Mouse (Mus musculus) liver, postnatal 0 days (tissue): ENCODE results near the gene Hsf5. TPM values are rescaled to one million over a fixed set of nuclear protein-coding genes. Genes with fewer than 3 reads are reported as not detected.

ENCODE experiments used
- ATAC-seq: fragments of 200-750 bp; cut with Nextera tagmentation; 2 replicates; pipeline ENCODE4 v1.8.0; 2017; ENCODE audit warnings: mild to moderate bottlenecking, moderate library complexity
- DNase-seq: peaks from one replicate; pipeline ENCODE4 v3.0.0-alpha.2; 2016
- H3K27ac ChIP-seq: fragments of 300-500 bp; sonication (generic); 2 replicates; pipeline ENCODE4 v1.5.1; 2014; ENCODE audit warnings: antibody characterized with exemption, moderate library complexity, mild to moderate bottlenecking, low read depth
- H3K27me3 ChIP-seq: fragments of 300-500 bp; sonication (generic); 2 replicates; pipeline ENCODE4 v1.6.1; 2014; ENCODE audit warnings: low read length, control low read depth, mixed read lengths; ENCODE audit not compliant: insufficient read depth
- H3K36me3 ChIP-seq: fragments of 300-500 bp; sonication (generic); replicated peaks from 2 replicates; pipeline ENCODE4 v1.6.1; 2014; ENCODE audit warnings: mild to moderate bottlenecking, control low read depth, low read length, moderate library complexity, mixed read lengths; ENCODE audit not compliant: insufficient read depth
- H3K4me1 ChIP-seq: fragments of 300-500 bp; sonication (generic); 2 replicates; pipeline ENCODE4 v1.6.1; 2014; ENCODE audit warnings: antibody characterized with exemption, mild to moderate bottlenecking, control low read depth; ENCODE audit not compliant: insufficient read depth
- H3K4me2 ChIP-seq: fragments of 300-500 bp; sonication (generic); 2 replicates; pipeline ENCODE4 v1.6.1; 2014; ENCODE audit warnings: low read depth, mild to moderate bottlenecking, low read length, moderate library complexity, mixed read lengths
- H3K4me3 ChIP-seq: fragments of 300-500 bp; sonication (generic); 2 replicates; pipeline ENCODE4 v1.5.1; 2014; ENCODE audit warnings: low read depth, low read length
- H3K9ac ChIP-seq: fragments of 300-500 bp; sonication (generic); replicated peaks from 2 replicates; pipeline ENCODE4 v1.6.1; 2014; ENCODE audit warnings: mild to moderate bottlenecking, moderate library complexity
- H3K9me3 ChIP-seq: fragments of 300-500 bp; sonication (generic); 2 replicates; pipeline ENCODE4 v1.6.1; 2016; ENCODE audit warnings: mild to moderate bottlenecking, control low read depth, low read length, mixed read lengths
- CTCF ChIP-seq: sonication (generic); IDR thresholded peaks from 2 replicates; pipeline ENCODE4 v1.5.1; 2016; ENCODE audit warnings: antibody characterized with exemption, low read depth
- EP300 ChIP-seq: IDR thresholded peaks from 2 replicates; pipeline ENCODE4 v1.6.1; 2016; ENCODE audit warnings: antibody characterized with exemption, low read depth, mild to moderate bottlenecking
- WGBS: fragments of 180-500 bp; shearing (Covaris S2); extraction: QIAGEN DNeasy Blood & Tissue Kit; methylation state at CpG from one replicate; pipeline ENCODE4 v1.1.7; 2014; ENCODE audit not compliant: insufficient replicate concordance; 5-methylcytosine and 5-hydroxymethylcytosine counted together
- polyA plus RNA-seq: library from polyadenylated mRNA; unstranded; fragments of >200 nt; fragmentation: Nextera tagmentation; extraction: Ambion mirVana; gene quantifications from 2 replicates; pipeline ENCODE4 v1.2.1, GENCODE M21; 2015

The Hsf5 gene
- polyA plus RNA-seq, 1 experiment from 2014 or later, result not detected

DNA sequence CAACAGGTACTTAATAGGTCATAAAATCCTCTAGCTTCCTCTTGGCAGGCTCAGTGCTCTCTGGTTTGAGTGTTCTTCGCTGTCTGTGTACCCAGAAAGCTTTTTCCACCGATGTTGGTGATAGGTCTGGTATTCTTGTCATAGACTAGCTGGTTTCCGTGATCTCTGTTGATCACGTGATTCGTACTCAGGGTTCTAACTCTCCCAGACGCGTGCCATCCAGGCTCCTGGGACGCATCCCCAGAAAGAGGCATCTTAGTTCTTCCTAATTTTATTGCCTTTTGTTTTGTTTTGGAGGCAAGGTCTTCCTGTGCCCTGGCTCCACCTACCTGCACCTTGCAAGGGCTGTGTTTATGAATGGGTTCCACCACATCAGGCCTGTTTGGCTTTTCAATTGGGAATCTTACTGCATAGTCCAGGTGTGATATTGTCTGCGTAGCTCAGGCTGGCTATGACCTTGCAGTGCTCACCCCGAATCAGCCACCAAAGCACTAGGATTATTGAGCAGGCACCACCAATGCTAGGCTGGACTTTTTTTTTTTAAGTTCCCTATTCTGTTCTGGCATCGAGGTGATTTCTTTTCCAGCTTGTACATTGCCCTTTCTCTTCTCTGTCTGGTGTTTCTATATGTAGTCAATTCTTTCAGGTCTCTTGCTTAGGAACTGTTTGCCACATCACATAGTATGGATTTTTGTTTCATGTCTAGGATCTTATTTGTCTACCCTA is 71.7 kb downstream of the Hsf5 start:
- no peaks in the 10 kb centered on the region for H3K9me3 ChIP-seq
- WGBS, result 68% methylated on average over 11 of the region's 11 CpGs
- TF ChIP-seq EP300 (no peak), CTCF (no peak)
- no peak overlapping the region for H3K4me3 ChIP-seq
- H3K4me1 ChIP-seq, result peaks cover 40% of the 10 kb centered on the region
- peak overlapping the region; percentile 64 for H3K4me2 ChIP-seq
- H3K36me3 ChIP-seq, result no peaks in the 10 kb centered on the region
- peak overlapping the region; percentile 51 for H3K27ac ChIP-seq
- 0 out of 2 replicates have a peak overlapping the region, but pooled peaks have one; percentile 3 for H3K9ac ChIP-seq
- H3K27me3 ChIP-seq, result no peaks in the 10 kb centered on the region
- no peak for ATAC-seq
- no peak for DNase-seq

DNA sequence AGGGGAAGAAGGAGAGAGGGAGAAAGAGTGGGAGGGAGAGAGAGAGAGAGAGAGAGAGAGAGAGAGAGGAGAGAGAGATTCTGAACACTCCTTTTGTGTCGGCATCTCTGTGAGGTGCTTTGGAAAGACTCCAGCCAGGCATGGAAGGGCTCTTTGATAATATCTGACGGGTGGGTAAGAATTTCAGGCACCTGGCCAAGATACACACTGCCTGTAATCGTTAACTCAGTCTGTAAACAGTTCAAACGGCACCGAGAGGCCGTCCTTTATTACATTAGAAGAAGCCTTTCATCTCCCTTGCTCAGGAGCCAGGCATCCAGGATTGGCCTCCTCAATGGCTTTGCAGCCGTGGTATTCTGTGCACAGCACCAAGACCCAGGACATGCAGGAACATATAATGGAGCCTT is 72.4 kb downstream of the Hsf5 start:
- ATAC-seq, result peak; percentile 84
- H3K4me2 ChIP-seq, result peak overlapping the region; percentile 64
- DNase-seq, result peak; percentile 74
- peak overlapping the region; percentile 38; the same call in 1 of the 2 replicates for H3K9ac ChIP-seq
- no peaks in the 10 kb centered on the region for H3K9me3 ChIP-seq
- peaks cover 40% of the 10 kb centered on the region for H3K4me1 ChIP-seq
- no peaks in the 10 kb centered on the region for H3K36me3 ChIP-seq
- TF ChIP-seq CTCF, result no peak
- TF ChIP-seq EP300, result peak; percentile 63; the same call in 1 of the 2 replicates
- H3K27ac ChIP-seq, result peak overlapping the region; percentile 66
- 25% methylated on average over 7 of the region's 7 CpGs for WGBS
- H3K27me3 ChIP-seq, result no peaks in the 10 kb centered on the region
- H3K4me3 ChIP-seq, result peak overlapping the region; percentile 3; the same call in 1 of the 2 replicates

DNA sequence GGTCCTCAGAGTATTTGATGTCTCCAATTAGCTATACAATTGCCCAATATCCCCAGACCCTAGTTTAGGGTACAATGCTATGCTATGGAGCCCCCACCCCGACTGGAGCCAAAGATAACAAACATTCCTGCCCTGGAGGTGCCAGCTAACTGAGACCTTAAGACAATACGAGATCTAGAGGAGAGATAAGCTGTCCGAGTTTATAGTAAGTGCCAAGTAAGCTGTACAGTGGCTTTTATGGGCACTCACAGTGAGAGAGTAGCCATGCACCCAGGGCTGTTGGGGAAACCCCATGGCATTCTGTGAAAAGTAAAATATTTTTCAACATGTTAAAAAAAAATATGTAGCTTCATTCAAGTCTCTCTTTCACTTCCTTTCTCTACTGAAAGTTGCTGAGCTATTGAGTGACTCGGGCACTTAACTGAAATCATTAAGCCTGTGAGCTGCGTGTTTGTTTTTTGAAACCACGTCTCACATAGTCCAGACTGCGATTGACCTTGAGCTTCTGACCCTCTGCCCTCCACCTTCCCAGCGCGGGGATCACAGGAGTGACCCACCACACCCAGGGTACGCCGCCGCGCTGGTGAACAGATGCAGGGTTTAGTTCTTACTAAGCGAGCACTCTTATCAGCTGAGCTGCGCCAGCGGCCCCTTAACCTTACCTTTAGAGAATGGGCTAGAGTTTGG is 73.2 kb downstream of the Hsf5 start:
- H3K4me1 ChIP-seq, result peaks cover 37% of the 10 kb centered on the region
- ATAC-seq (peak; percentile 60), DNase-seq (peak; percentile 62)
- TF ChIP-seq EP300 (0 out of 2 replicates have a peak, but pooled peaks have one; percentile 18), CTCF (no peak)
- H3K9me3 ChIP-seq, result no peaks in the 10 kb centered on the region
- WGBS, result 30% methylated on average over 16 of the region's 16 CpGs
- H3K27ac ChIP-seq, result peak overlapping the region; percentile 66
- no peaks in the 10 kb centered on the region for H3K27me3 ChIP-seq
- peak overlapping the region; percentile 3 for H3K4me3 ChIP-seq
- H3K9ac ChIP-seq, result peak overlapping the region; percentile 32; the same call in 1 of the 2 replicates
- H3K36me3 ChIP-seq, result no peaks in the 10 kb centered on the region
- peak overlapping the region; percentile 64 for H3K4me2 ChIP-seq

DNA sequence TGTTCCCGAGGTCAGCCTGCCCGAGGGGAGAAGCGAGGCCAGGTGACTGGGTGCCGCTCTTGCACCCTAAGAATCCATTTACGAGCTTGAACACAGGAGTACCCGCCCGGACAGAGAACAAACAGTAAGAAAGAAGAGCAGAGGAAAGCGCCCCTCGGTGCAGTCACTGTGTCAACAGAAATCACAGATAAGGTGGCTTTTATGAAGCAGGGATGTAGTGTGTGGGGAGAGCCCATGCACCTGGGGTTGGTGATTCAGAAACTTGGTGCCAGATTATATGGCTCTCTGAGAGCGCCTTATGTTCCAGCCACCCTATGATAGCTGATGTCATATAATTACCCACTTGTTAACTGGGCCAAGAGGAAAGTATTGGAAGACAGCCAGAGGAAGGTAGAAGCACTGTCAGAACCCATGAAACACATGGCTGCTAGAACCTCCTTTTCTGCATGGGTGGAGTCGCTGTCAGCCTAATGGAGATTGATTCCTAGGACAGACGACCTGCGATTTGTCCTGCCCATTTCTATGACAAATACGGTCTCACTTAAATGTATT is 80.2 kb downstream of the Hsf5 start:
- WGBS, result 60% methylated on average over 14 of the region's 14 CpGs
- Histone ChIP-seq H3K27ac (0 out of 2 replicates have a peak overlapping the region, but pooled peaks have one; percentile 25), H3K4me2 (no peak overlapping the region), H3K9me3 (no peaks in the 10 kb centered on the region), H3K36me3 (no peaks in the 10 kb centered on the region), H3K27me3 (no peaks in the 10 kb centered on the region), H3K4me3 (no peak overlapping the region), H3K4me1 (peaks cover 30% of the 10 kb centered on the region), H3K9ac (no peak overlapping the region)
- DNase-seq, result no peak
- ATAC-seq, result peak; percentile 40
- no peak for TF ChIP-seq CTCF
- no peak for TF ChIP-seq EP300

DNA sequence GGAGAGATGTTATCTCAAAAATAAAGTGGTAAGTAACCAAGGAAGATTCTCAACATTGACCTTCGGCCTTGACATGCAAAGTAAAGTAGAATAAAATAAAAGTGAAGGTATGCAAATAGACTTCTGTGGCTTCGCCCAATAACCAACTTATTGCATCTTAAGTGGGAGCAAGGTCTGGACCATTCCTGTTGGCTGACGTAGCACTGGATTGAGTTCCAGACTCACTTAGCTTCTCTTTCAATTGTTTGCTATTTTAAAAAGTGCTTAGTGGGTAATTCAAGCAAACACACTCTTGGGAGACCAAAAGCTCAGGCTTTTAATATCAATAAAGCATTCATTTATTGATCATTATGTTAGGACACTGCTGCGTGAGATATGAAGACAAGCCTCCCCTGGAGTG is 81.2 kb downstream of the Hsf5 start:
- Histone ChIP-seq H3K36me3 (no peaks in the 10 kb centered on the region), H3K4me1 (peaks cover 38% of the 10 kb centered on the region), H3K4me2 (no peak overlapping the region), H3K27me3 (no peaks in the 10 kb centered on the region), H3K9me3 (no peaks in the 10 kb centered on the region), H3K27ac (no peak overlapping the region), H3K4me3 (no peak overlapping the region), H3K9ac (no peak overlapping the region)
- ATAC-seq (no peak), DNase-seq (no peak)
- TF ChIP-seq CTCF (no peak), EP300 (no peak)
- WGBS, result 79% methylated on average over 4 of the region's 4 CpGs

DNA sequence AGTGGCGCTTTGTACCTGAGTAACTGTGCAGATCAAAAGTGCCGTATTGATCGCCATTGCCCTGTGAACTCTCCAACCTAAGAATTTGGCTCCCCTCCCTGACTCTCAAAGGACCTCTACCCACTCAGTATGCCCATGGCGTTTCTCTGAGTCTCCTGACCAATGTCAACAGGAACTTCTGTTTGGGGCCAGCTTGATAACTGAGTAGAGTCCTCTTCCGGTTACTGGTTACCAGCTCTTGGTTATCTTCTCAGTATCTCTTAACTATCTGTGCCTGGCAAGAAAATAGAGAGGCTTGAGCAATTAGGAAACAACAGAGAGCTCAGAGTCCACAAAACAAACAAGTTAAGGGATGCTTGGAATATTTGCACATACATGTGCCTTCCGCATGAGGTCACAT is 84.1 kb downstream of the Hsf5 start:
- Histone ChIP-seq H3K27ac (peak overlapping the region; percentile 73), H3K36me3 (no peaks in the 10 kb centered on the region), H3K9me3 (no peaks in the 10 kb centered on the region), H3K27me3 (no peaks in the 10 kb centered on the region), H3K9ac (no peak overlapping the region), H3K4me3 (no peak overlapping the region), H3K4me2 (peak overlapping the region; percentile 22; the same call in 1 of the 2 replicates), H3K4me1 (peaks cover 52% of the 10 kb centered on the region)
- ATAC-seq (peak; percentile 75), DNase-seq (peak; percentile 47)
- no peak for TF ChIP-seq CTCF
- 0 out of 2 replicates have a peak, but pooled peaks have one; percentile 32 for TF ChIP-seq EP300
- WGBS, result 51% methylated on average over 6 of the region's 6 CpGs
